Mouse (Mus musculus) embryo, embryonic 10.5 days (tissue): ENCODE measurements around the gene Pigz.
A peak's percentile ranks its signal among the peaks of the same experiment; 100 is the strongest.
"Not testable (repeated sequence)": the region's sequence is repeated elsewhere in the genome, so short reads cannot be mapped to it uniquely, and the experiment has no call there.

Source experiments
- DNase-seq: peaks from one replicate; pipeline ENCODE4 v3.0.0-alpha.2; 2015; ENCODE audit warnings: low spot score

Gene Pigz

GRCm38 (mm10) chr16:31931330-31931729, 2.3 kb upstream of the Pigz start:
- no peak for DNase-seq

GRCm38 (mm10) chr16:31932255-31932654, 1.4 kb upstream of the Pigz start:
- DNase-seq = peak; percentile 39

- peak; percentile 96 for DNase-seq
These were observed 582 bp upstream of the Pigz start for GRCm38 (mm10) chr16:31932840-31933697.

- DNase-seq = peak; percentile 29
These were observed 929 bp downstream of the Pigz start for GRCm38 (mm10) chr16:31934550-31935010.

GRCm38 (mm10) chr16:31935091-31935979, 1.7 kb downstream of the Pigz start:
- peak; percentile 63 for DNase-seq

GRCm38 (mm10) chr16:31936568-31936967, 2.9 kb downstream of the Pigz start:
- no peak for DNase-seq

GRCm38 (mm10) chr16:31938856-31939255, 5.2 kb downstream of the Pigz start:
- DNase-seq = no peak

- DNase-seq = no peak
These were observed 6.9 kb downstream of the Pigz start for GRCm38 (mm10) chr16:31940586-31940985.

GRCm38 (mm10) chr16:31943980-31944379, 10.3 kb downstream of the Pigz start:
- peak; percentile 86 for DNase-seq

- no peak for DNase-seq
These were observed 11.1 kb downstream of the Pigz start for GRCm38 (mm10) chr16:31944698-31945255.

GRCm38 (mm10) chr16:31945372-31945771, 11.7 kb downstream of the Pigz start:
- no peak for DNase-seq

GRCm38 (mm10) chr16:31945986-31946385, 12.3 kb downstream of the Pigz start:
- DNase-seq = not testable (repeated sequence)

GRCm38 (mm10) chr16:31947333-31947732, 13.7 kb downstream of the Pigz start:
- DNase-seq = peak; percentile 4

GRCm38 (mm10) chr16:31947901-31948316, 14.3 kb downstream of the Pigz start:
- no peak for DNase-seq

GRCm38 (mm10) chr16:31948345-31948774, 14.7 kb downstream of the Pigz start, which contains the start of the genes 0610012G03Rik and Ncbp2:
TSS of gene 0610012G03Rik (minus strand) at chr16:31948494.
TSS of gene Ncbp2 (plus strand) at chr16:31948513.
- DNase-seq = peak; percentile 97

GRCm38 (mm10) chr16:31963224-31963623, 29.6 kb downstream of the Pigz start:
- no peak for DNase-seq

- DNase-seq = no peak
These were observed 41.6 kb downstream of the Pigz start for GRCm38 (mm10) chr16:31975258-31975657.

GRCm38 (mm10) chr16:31979501-31979900, 45.9 kb downstream of the Pigz start:
- DNase-seq = no peak

GRCm38 (mm10) chr16:31980946-31981345, 47.3 kb downstream of the Pigz start:
- no peak for DNase-seq

GRCm38 (mm10) chr16:31992039-31992438, 58.4 kb downstream of the Pigz start:
- DNase-seq = no peak

GRCm38 (mm10) chr16:31993195-31993594, 59.5 kb downstream of the Pigz start:
- no peak for DNase-seq

- DNase-seq = no peak
These were observed 60.3 kb downstream of the Pigz start for GRCm38 (mm10) chr16:31993946-31994345.
